In the genomic region with DNA sequence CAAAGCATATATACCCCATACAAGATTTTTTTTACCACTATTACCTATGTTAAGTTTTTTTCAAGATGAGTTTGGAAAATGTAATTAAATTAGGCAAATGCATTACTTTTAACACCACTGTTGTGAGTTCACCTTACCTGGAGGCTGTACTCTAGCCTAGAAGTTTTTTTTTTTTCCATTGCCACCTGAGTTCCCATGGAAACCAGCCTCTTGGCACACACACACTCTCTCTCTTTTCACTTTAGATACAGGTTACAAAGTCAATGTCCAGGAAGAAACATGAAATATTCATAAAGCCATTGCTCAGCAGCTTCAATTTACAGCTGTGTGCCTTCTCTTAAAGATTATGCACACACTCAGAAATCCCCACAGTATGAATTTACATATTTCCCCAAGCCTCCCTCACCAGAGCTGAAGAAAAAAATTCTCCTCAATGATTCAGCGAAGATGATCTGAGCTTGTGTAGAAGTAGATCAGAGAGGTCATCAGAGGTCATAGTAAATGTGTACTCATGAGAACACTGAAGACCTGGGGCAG, we compare ENCODE assay signal across 16 mouse cellular contexts. TPM values are rescaled to one million over a fixed set of nuclear protein-coding genes. Genes with fewer than 3 reads are reported as not detected.
"Had no signal": no experiment of that assay in that cellular context is flagged by ENCODE, and none has a peak within 500 bp of the region (broad histone marks: within the 10 kb centered on the region; RNA-seq: fewer than 3 reads in every experiment).

No protein-coding gene starts in this region.

- H3K9me3 ChIP-seq: limb, embryonic 13.5 days; liver, embryonic 12.5 days; neural tube, embryonic 15.5 days; stomach, embryonic 15.5 days had no signal

- H3K27ac ChIP-seq: limb, embryonic 13.5 days; liver, embryonic 12.5 days; neural tube, embryonic 15.5 days; stomach, embryonic 15.5 days had no signal

- ATAC-seq: liver, embryonic 12.5 days had no signal

- H3K27me3 ChIP-seq: limb, embryonic 13.5 days; liver, embryonic 12.5 days; neural tube, embryonic 15.5 days; stomach, embryonic 15.5 days had no signal

- DNase-seq: kidney, adult 11 months; kidney, postnatal 10 days; kidney, postnatal 4 days; left cerebral cortex, postnatal 4 days; lung, embryonic 14.5 days; lung, postnatal 10 days; lung, postnatal 4 days; right cerebral cortex, postnatal 14 days; thymus, adult 2 months; thymus, postnatal 25 days had no signal

- H3K36me3 ChIP-seq: limb, embryonic 13.5 days; liver, embryonic 12.5 days; neural tube, embryonic 15.5 days; stomach, embryonic 15.5 days had no signal

- H3K4me3 ChIP-seq: layer of hippocampus, adult 2 months; limb, embryonic 13.5 days; liver, embryonic 12.5 days; myocyte; neural tube, embryonic 15.5 days; stomach, embryonic 15.5 days had no signal

- H3K4me2 ChIP-seq: limb, embryonic 13.5 days; liver, embryonic 12.5 days; lung, embryonic 14.5 days; neural tube, embryonic 15.5 days; stomach, embryonic 15.5 days had no signal

- H3K4me1 ChIP-seq: limb, embryonic 13.5 days; liver, embryonic 12.5 days; neural tube, embryonic 15.5 days; stomach, embryonic 15.5 days had no signal

- H3K9ac ChIP-seq: limb, embryonic 13.5 days; liver, embryonic 12.5 days; lung, embryonic 14.5 days; neural tube, embryonic 15.5 days; stomach, embryonic 15.5 days had no signal

RNA-seq across cellular contexts. Expression of gene Plppr4, which starts 59.9 kb away (rescaled TPM):
- polyA plus RNA-seq: myocyte had no signal
